Mouse (Mus musculus) WW6 (cell line): Measurements from ENCODE around the gene Pikfyve.

Experiments
- DNase-seq: peaks from one replicate; pipeline ENCODE4 v3.0.0-alpha.2; 2013; ENCODE audit warnings: low read depth, low spot score

Gene Pikfyve

GRCm38 (mm10) chr1:65186287-65187073 lies at the start of gene Pikfyve, which contains the start of gene Idh1:
TSS of gene Pikfyve (plus strand) at chr1:65186683.
TSS of gene Idh1 (minus strand) at chr1:65186500.
- DNase-seq, result peak; percentile 93

- DNase-seq, result no peak
These were observed 48.9 kb upstream of the Pikfyve start for GRCm38 (mm10) chr1:65137560-65137959.

- DNase-seq, result no peak
These were observed 41.7 kb upstream of the Pikfyve start for GRCm38 (mm10) chr1:65144783-65145182.

- DNase-seq, result no peak
These were observed 39.9 kb upstream of the Pikfyve start for GRCm38 (mm10) chr1:65146601-65147000.

GRCm38 (mm10) chr1:65147326-65147725 lies 39.2 kb upstream of the Pikfyve start:
- no peak for DNase-seq

GRCm38 (mm10) chr1:65147971-65148370 lies 38.5 kb upstream of the Pikfyve start:
- no peak for DNase-seq

GRCm38 (mm10) chr1:65154814-65155213 lies 31.7 kb upstream of the Pikfyve start:
- no peak for DNase-seq

GRCm38 (mm10) chr1:65156111-65156510 lies 30.4 kb upstream of the Pikfyve start:
- no peak for DNase-seq

- DNase-seq, result no peak
These were observed 24.3 kb upstream of the Pikfyve start for GRCm38 (mm10) chr1:65162210-65162609.

GRCm38 (mm10) chr1:65167496-65167895 lies 19.0 kb upstream of the Pikfyve start:
- no peak for DNase-seq

- DNase-seq, result no peak
These were observed 16.9 kb upstream of the Pikfyve start for GRCm38 (mm10) chr1:65169536-65169935.

- DNase-seq, result no peak
These were observed 16.5 kb upstream of the Pikfyve start for GRCm38 (mm10) chr1:65169947-65170346.

- DNase-seq, result no peak
These were observed 14.9 kb upstream of the Pikfyve start for GRCm38 (mm10) chr1:65171579-65171978.

GRCm38 (mm10) chr1:65173716-65174115 lies 12.8 kb upstream of the Pikfyve start:
- DNase-seq, result no peak

GRCm38 (mm10) chr1:65176171-65176570 lies 10.3 kb upstream of the Pikfyve start:
- DNase-seq, result no peak

GRCm38 (mm10) chr1:65176912-65177311 lies 9.6 kb upstream of the Pikfyve start:
- no peak for DNase-seq

- DNase-seq, result no peak
These were observed 9.0 kb upstream of the Pikfyve start for GRCm38 (mm10) chr1:65177452-65177851.

- DNase-seq, result peak; percentile 89
These were observed 8.2 kb upstream of the Pikfyve start for GRCm38 (mm10) chr1:65178126-65178901.

GRCm38 (mm10) chr1:65178902-65179432 lies 7.5 kb upstream of the Pikfyve start:
- DNase-seq, result peak; percentile 95

- no peak for DNase-seq
These were observed 6.7 kb upstream of the Pikfyve start for GRCm38 (mm10) chr1:65179634-65180249.

- DNase-seq, result no peak
These were observed 5.0 kb upstream of the Pikfyve start for GRCm38 (mm10) chr1:65181459-65181858.

GRCm38 (mm10) chr1:65183994-65184393 lies 2.5 kb upstream of the Pikfyve start:
- no peak for DNase-seq
